Mouse (Mus musculus) lung, postnatal 0 days (tissue): Measurements from ENCODE around the gene Pip5k1a. TPM values are rescaled to one million over a fixed set of nuclear protein-coding genes. Genes with fewer than 3 reads are reported as not detected.
"Not testable (repeated sequence)": the region's sequence is repeated elsewhere in the genome, so short reads cannot be mapped to it uniquely, and the experiment has no call there.

Experiments
- ATAC-seq: fragments of 200-750 bp; cut with Nextera tagmentation; 2 replicates; pipeline ENCODE4 v1.8.0; 2017; ENCODE audit warnings: moderate library complexity
- DNase-seq: peaks from one replicate; pipeline ENCODE4 v3.0.0-alpha.2; 2016; ENCODE audit warnings: low spot score
- H3K27ac ChIP-seq: fragments of 300-500 bp; sonication (generic); 2 replicates; pipeline ENCODE4 v1.5.1; 2014; ENCODE audit warnings: antibody characterized with exemption, mild to moderate bottlenecking, low read length, mixed read lengths
- H3K27me3 ChIP-seq: fragments of 300-500 bp; sonication (generic); replicated peaks from 2 replicates; pipeline ENCODE4 v1.6.1; 2014; ENCODE audit warnings: low read length, mixed read lengths; ENCODE audit not compliant: insufficient read depth
- H3K36me3 ChIP-seq: fragments of 300-500 bp; sonication (generic); 2 replicates; pipeline ENCODE4 v1.6.1; 2014; ENCODE audit warnings: low read length, mixed read lengths; ENCODE audit not compliant: insufficient read depth
- H3K4me1 ChIP-seq: fragments of 300-500 bp; sonication (generic); 2 replicates; pipeline ENCODE4 v1.6.1; 2014; ENCODE audit warnings: antibody characterized with exemption, low read depth, low read length, mixed read lengths; ENCODE audit not compliant: insufficient read depth
- H3K4me2 ChIP-seq: fragments of 300-500 bp; sonication (generic); replicated peaks from 2 replicates; pipeline ENCODE4 v1.6.1; 2014; ENCODE audit warnings: low read depth, mild to moderate bottlenecking, low read length, moderate library complexity, mixed read lengths
- H3K4me3 ChIP-seq: fragments of 300-500 bp; sonication (generic); 2 replicates; pipeline ENCODE4 v1.5.1; 2014; ENCODE audit warnings: low read depth, low read length
- H3K9ac ChIP-seq: fragments of 300-500 bp; sonication (generic); replicated peaks from 2 replicates; pipeline ENCODE4 v1.6.1; 2014; ENCODE audit warnings: low read depth, mild to moderate bottlenecking
- H3K9me3 ChIP-seq: fragments of 300-500 bp; sonication (generic); 2 replicates; pipeline ENCODE4 v1.6.1; 2016; ENCODE audit warnings: low read length, mixed read lengths
- CTCF ChIP-seq: IDR thresholded peaks from 2 replicates; pipeline ENCODE4 v1.5.1; 2016; ENCODE audit warnings: antibody characterized with exemption, mild to moderate bottlenecking
- EP300 ChIP-seq: IDR thresholded peaks from 2 replicates; pipeline ENCODE4 v1.6.1; 2016; ENCODE audit warnings: antibody characterized with exemption, mild to moderate bottlenecking, control low read depth
- WGBS: fragments of 180-500 bp; shearing (Covaris S2); extraction: QIAGEN DNeasy Blood & Tissue Kit; methylation state at CpG from one replicate; pipeline ENCODE4 v1.1.7; 2014; 5-methylcytosine and 5-hydroxymethylcytosine counted together
- polyA plus RNA-seq: library from polyadenylated mRNA; unstranded; fragments of >200 nt; fragmentation: Nextera tagmentation; extraction: Ambion mirVana; gene quantifications from 2 replicates; pipeline ENCODE4 v1.2.1, GENCODE M21; 2015

The Pip5k1a gene
- polyA plus RNA-seq, 1 experiment from 2014 or later: 18.1 TPM

GRCm38 (mm10) chr3:95027057-95027645, 79.6 kb downstream of the Pip5k1a start:
- Histone ChIP-seq H3K4me2 (no peak overlapping the region), H3K36me3 (0 out of 2 replicates have a peak, but pooled peaks cover 5% of the 10 kb centered on the region), H3K27me3 (no peaks in the 10 kb centered on the region), H3K27ac (no peak overlapping the region), H3K9ac (no peak overlapping the region), H3K9me3 (no peaks in the 10 kb centered on the region), H3K4me3 (no peak overlapping the region), H3K4me1 (peaks cover 22% of the 10 kb centered on the region; the same call in 1 of the 2 replicates)
- 70% methylated on average over 5 of the region's 5 CpGs for WGBS
- TF ChIP-seq CTCF (no peak), EP300 (no peak)
- peak; percentile 14 for DNase-seq
- no peak for ATAC-seq

- DNase-seq (no peak), ATAC-seq (no peak)
- Histone ChIP-seq H3K4me1 (peaks cover 22% of the 10 kb centered on the region; the same call in 1 of the 2 replicates), H3K27ac (no peak overlapping the region), H3K9ac (no peak overlapping the region; the same call in 1 of the 2 replicates), H3K4me2 (peak overlapping the region; percentile 48), H3K9me3 (no peaks in the 10 kb centered on the region), H3K4me3 (no peak overlapping the region), H3K27me3 (no peaks in the 10 kb centered on the region), H3K36me3 (no peaks in the 10 kb centered on the region)
- no peak for TF ChIP-seq EP300
- TF ChIP-seq CTCF: no peak
- 44% methylated on average over 5 of the region's 5 CpGs for WGBS
These were observed 81.5 kb downstream of the Pip5k1a start for GRCm38 (mm10) chr3:95025202-95025601.

- peak overlapping the region; percentile 48 for H3K4me2 ChIP-seq
- TF ChIP-seq EP300: peak; percentile 36; the same call in 1 of the 2 replicates
- no peak for TF ChIP-seq CTCF
- WGBS: 8% methylated on average over 11 of the region's 11 CpGs
- peaks cover 22% of the 10 kb centered on the region; the same call in 1 of the 2 replicates for H3K4me1 ChIP-seq
- no peaks in the 10 kb centered on the region for H3K9me3 ChIP-seq
- H3K27me3 ChIP-seq: no peaks in the 10 kb centered on the region
- H3K4me3 ChIP-seq: peak overlapping the region; percentile 10; the same call in 1 of the 2 replicates
- ATAC-seq: peak; percentile 89
- peak overlapping the region; percentile 23; the same call in 1 of the 2 replicates for H3K9ac ChIP-seq
- peak; percentile 92 for DNase-seq
- H3K27ac ChIP-seq: peak overlapping the region; percentile 33; the same call in 1 of the 2 replicates
- no peaks in the 10 kb centered on the region for H3K36me3 ChIP-seq
These were observed 82.2 kb downstream of the Pip5k1a start for GRCm38 (mm10) chr3:95024551-95024950.

GRCm38 (mm10) chr3:95020956-95021355, 85.8 kb downstream of the Pip5k1a start:
- DNase-seq, H3K36me3 ChIP-seq, H3K4me3 ChIP-seq, ATAC-seq, H3K27me3 ChIP-seq, H3K27ac ChIP-seq, H3K9me3 ChIP-seq, H3K4me2 ChIP-seq, H3K4me1 ChIP-seq, H3K9ac ChIP-seq: not testable (repeated sequence)
- WGBS: 85% methylated on average over 5 of the region's 5 CpGs

- Histone ChIP-seq H3K9ac (no peak overlapping the region), H3K4me3 (no peak overlapping the region), H3K9me3 (no peaks in the 10 kb centered on the region), H3K27me3 (no peaks in the 10 kb centered on the region), H3K4me1 (peaks cover 5% of the 10 kb centered on the region; the same call in 1 of the 2 replicates), H3K27ac (0 out of 2 replicates have a peak overlapping the region, but pooled peaks have one; percentile 12), H3K36me3 (no peaks in the 10 kb centered on the region), H3K4me2 (no peak overlapping the region)
- no peak for TF ChIP-seq EP300
- no peak for TF ChIP-seq CTCF
- WGBS: 58% methylated on average over 2 of the region's 2 CpGs
- ATAC-seq (no peak), DNase-seq (peak; percentile 27)
These were observed 88.0 kb downstream of the Pip5k1a start for GRCm38 (mm10) chr3:95018741-95019140.

- H3K9me3 ChIP-seq: no peaks in the 10 kb centered on the region
- H3K27ac ChIP-seq: peak overlapping the region; percentile 90
- no peak for ATAC-seq
- H3K9ac ChIP-seq: peak overlapping the region; percentile 33; the same call in 1 of the 2 replicates
- no peaks in the 10 kb centered on the region for H3K27me3 ChIP-seq
- TF ChIP-seq CTCF: no peak
- TF ChIP-seq EP300: no peak
- peaks cover 5% of the 10 kb centered on the region; the same call in 1 of the 2 replicates for H3K4me1 ChIP-seq
- peak overlapping the region; percentile 85 for H3K4me3 ChIP-seq
- peaks cover 4% of the 10 kb centered on the region; the same call in 1 of the 2 replicates for H3K36me3 ChIP-seq
- WGBS: 3% methylated on average over 21 of the region's 21 CpGs
- peak; percentile 26 for DNase-seq
- peak overlapping the region; percentile 75 for H3K4me2 ChIP-seq
These were observed 90.1 kb downstream of the Pip5k1a start for GRCm38 (mm10) chr3:95016532-95017056.
